Mouse (Mus musculus) hindbrain, embryonic 11.5 days (tissue): ENCODE data around the gene Serpina3m. TPM values are rescaled to one million over a fixed set of nuclear protein-coding genes. Genes with fewer than 3 reads are reported as not detected.
"Not testable (repeated sequence)": the region's sequence is repeated elsewhere in the genome, so short reads cannot be mapped to it uniquely, and the experiment has no call there.

Experiments
- ATAC-seq: fragments of 200-750 bp; cut with Nextera tagmentation; 2 replicates; pipeline ENCODE4 v1.8.0; 2017; ENCODE audit warnings: mild to moderate bottlenecking, moderate TSS enrichment, moderate library complexity; ENCODE audit not compliant: low FRiP score
- DNase-seq: peaks from one replicate; pipeline ENCODE4 v3.0.0-alpha.2; 2015; ENCODE audit warnings: low spot score
- H3K27ac ChIP-seq: fragments of 300-500 bp; sonication (generic); 2 replicates; pipeline ENCODE4 v1.5.1; 2014; ENCODE audit warnings: mild to moderate bottlenecking, low read depth, low read length
- H3K27me3 ChIP-seq: fragments of 300-500 bp; sonication (generic); 2 replicates; pipeline ENCODE4 v1.6.1; 2014; ENCODE audit warnings: mild to moderate bottlenecking, low read length, moderate library complexity, mixed read lengths; ENCODE audit not compliant: control insufficient read depth, insufficient read depth
- H3K36me3 ChIP-seq: fragments of 300-500 bp; sonication (generic); 2 replicates; pipeline ENCODE4 v1.6.1; 2014; ENCODE audit warnings: mild to moderate bottlenecking, low read length, moderate library complexity, mixed read lengths; ENCODE audit not compliant: control insufficient read depth, insufficient read depth
- H3K4me1 ChIP-seq: fragments of 300-500 bp; sonication (generic); replicated peaks from 2 replicates; pipeline ENCODE4 v1.6.1; 2014; ENCODE audit warnings: low read length, mixed read lengths; ENCODE audit not compliant: control insufficient read depth, insufficient read depth
- H3K4me2 ChIP-seq: fragments of 300-500 bp; sonication (generic); replicated peaks from 2 replicates; pipeline ENCODE4 v1.6.1; 2014; ENCODE audit warnings: mild to moderate bottlenecking, low read depth, low read length
- H3K4me3 ChIP-seq: fragments of 300-500 bp; sonication (generic); 2 replicates; pipeline ENCODE4 v1.5.1; 2014; ENCODE audit warnings: low read depth, low read length
- H3K9ac ChIP-seq: fragments of 300-500 bp; sonication (generic); 2 replicates; pipeline ENCODE4 v1.6.1; 2014; ENCODE audit warnings: low read depth, low read length
- H3K9me3 ChIP-seq: fragments of 300-500 bp; sonication (generic); 2 replicates; pipeline ENCODE4 v1.6.1; 2016; ENCODE audit warnings: low read length; ENCODE audit not compliant: control insufficient read depth
- WGBS: fragments of 180-500 bp; shearing (Covaris S2); extraction: QIAGEN DNeasy Blood & Tissue Kit; methylation state at CpG from one replicate; pipeline ENCODE4 v1.1.7; 2014; 5-methylcytosine and 5-hydroxymethylcytosine counted together
- polyA plus RNA-seq: library from polyadenylated mRNA; unstranded; fragments of >200 nt; fragmentation: Nextera tagmentation; extraction: Ambion mirVana; gene quantifications from 2 replicates; pipeline ENCODE4 v1.2.1, GENCODE M21; 2014

The Serpina3m gene
- not detected in 2 replicates for polyA plus RNA-seq

DNA sequence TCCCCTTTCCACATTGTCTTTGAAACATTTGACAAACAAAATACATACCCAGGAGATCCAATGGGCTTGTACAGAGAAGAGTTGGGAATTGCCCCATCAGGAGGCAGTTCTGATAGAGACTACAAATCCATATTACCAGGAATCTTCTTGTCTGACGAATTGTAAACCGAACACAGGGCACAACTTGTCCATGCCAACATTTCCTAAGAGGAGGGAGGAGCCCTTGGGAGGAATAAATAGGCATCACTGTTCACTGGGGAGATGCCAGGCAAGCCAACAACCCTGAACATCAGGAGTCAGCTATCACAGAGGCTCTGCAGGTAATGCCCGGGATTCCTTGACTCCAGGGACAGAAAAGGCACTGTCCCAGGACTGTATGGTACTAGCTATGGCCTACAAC lies at the start of gene Serpina3m, which contains the start of gene Serpina3k:
Serpina3m (plus strand) TSS at position 261 of the 400 bp plus-strand sequence.
Serpina3k (plus strand) TSS at position 261 of the 400 bp plus-strand sequence.
- not testable (repeated sequence) for ATAC-seq, H3K4me1 ChIP-seq, H3K36me3 ChIP-seq, H3K27ac ChIP-seq, DNase-seq, H3K4me3 ChIP-seq, H3K9ac ChIP-seq, H3K27me3 ChIP-seq, H3K4me2 ChIP-seq, H3K9me3 ChIP-seq
- WGBS: 76% methylated on average over 3 of the region's 3 CpGs

- H3K4me3 ChIP-seq: no peak overlapping the region
- no peaks in the 10 kb centered on the region for H3K4me1 ChIP-seq
- 59% methylated on average over 4 of the region's 4 CpGs for WGBS
Observed at GRCm38 (mm10) chr12:104289872-104290271, 48.4 kb upstream of the Serpina3m start.

GRCm38 (mm10) chr12:104293963-104294362 lies 44.3 kb upstream of the Serpina3m start:
- ATAC-seq (no peak), DNase-seq (no peak)
- no peaks in the 10 kb centered on the region for H3K36me3 ChIP-seq
- no peak overlapping the region for H3K4me3 ChIP-seq
- H3K27ac ChIP-seq: no peak overlapping the region
- H3K4me1 ChIP-seq: no peaks in the 10 kb centered on the region
- WGBS: 88% methylated on average over 2 of the region's 2 CpGs
- no peaks in the 10 kb centered on the region for H3K27me3 ChIP-seq
- no peak overlapping the region for H3K4me2 ChIP-seq
- no peak overlapping the region for H3K9ac ChIP-seq
- no peaks in the 10 kb centered on the region for H3K9me3 ChIP-seq

More at GRCm38 (mm10) chr12:104289872-104290271, 48.4 kb upstream of the Serpina3m start:
- Histone ChIP-seq H3K9me3 (no peaks in the 10 kb centered on the region), H3K36me3 (no peaks in the 10 kb centered on the region), H3K27ac (no peak overlapping the region), H3K9ac (no peak overlapping the region), H3K27me3 (no peaks in the 10 kb centered on the region), H3K4me2 (no peak overlapping the region)
- ATAC-seq (no peak), DNase-seq (no peak)

GRCm38 (mm10) chr12:104298049-104298448 lies 40.2 kb upstream of the Serpina3m start:
- no peaks in the 10 kb centered on the region for H3K27me3 ChIP-seq
- ATAC-seq: no peak
- H3K9ac ChIP-seq: no peak overlapping the region
- no peak for DNase-seq
- H3K9me3 ChIP-seq: no peaks in the 10 kb centered on the region
- H3K4me3 ChIP-seq: no peak overlapping the region
- H3K27ac ChIP-seq: no peak overlapping the region
- no peaks in the 10 kb centered on the region for H3K4me1 ChIP-seq
- H3K4me2 ChIP-seq: no peak overlapping the region
- H3K36me3 ChIP-seq: no peaks in the 10 kb centered on the region
- 87% methylated on average over 2 of the region's 2 CpGs for WGBS

DNA sequence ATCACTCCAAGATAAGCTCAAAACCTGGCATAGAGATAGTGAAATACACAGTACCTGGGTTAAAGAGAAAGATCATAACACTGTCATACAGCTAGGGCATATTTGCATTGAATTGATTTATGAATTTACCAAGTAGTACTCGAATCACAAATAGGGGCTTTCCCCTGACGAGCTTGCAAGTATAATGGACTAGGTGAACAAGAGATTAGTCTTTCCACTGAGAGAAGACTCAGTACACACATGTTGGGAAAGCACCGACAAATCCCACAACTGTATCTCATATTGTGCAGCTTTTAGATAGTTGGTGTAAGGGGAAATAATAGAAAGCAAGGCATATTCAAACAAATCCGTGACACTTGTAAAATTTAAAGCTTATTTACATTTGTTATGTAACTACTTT lies 32.3 kb upstream of the Serpina3m start:
- no peak overlapping the region for H3K27ac ChIP-seq
- H3K9ac ChIP-seq: no peak overlapping the region
- ATAC-seq (no peak), DNase-seq (no peak)
- H3K36me3 ChIP-seq: no peaks in the 10 kb centered on the region
- H3K27me3 ChIP-seq: no peaks in the 10 kb centered on the region
- H3K9me3 ChIP-seq: no peaks in the 10 kb centered on the region
- no peaks in the 10 kb centered on the region for H3K4me1 ChIP-seq
- WGBS: 88% methylated on average over 4 of the region's 4 CpGs
- no peak overlapping the region for H3K4me3 ChIP-seq
- H3K4me2 ChIP-seq: no peak overlapping the region

DNA sequence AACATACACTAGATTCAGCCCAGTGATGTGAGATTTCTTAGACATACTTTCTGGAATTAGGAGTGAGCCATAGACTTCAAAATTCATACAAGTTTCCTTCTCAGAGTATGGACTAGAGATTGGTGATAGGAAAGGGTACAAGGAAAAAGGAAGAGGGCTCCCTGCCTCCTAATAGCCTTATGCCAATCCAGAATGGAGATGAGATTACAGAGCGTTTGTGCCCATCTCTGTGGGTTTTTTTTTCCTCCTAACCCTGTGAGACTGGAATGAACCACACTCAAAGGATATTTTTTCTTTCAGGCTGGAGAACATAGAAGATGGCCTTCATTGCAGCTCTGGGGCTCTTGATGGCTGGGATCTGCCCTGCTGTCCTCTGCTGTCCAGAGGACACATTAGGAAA lies 24.0 kb upstream of the Serpina3m start, which contains the start of gene Serpina3j:
Serpina3j (plus strand) TSS at position 301 of the 400 bp plus-strand sequence.
- Histone ChIP-seq H3K4me3 (no peak within 1 kb of the TSS), H3K27ac (no peak within 1 kb of the TSS), H3K9me3 (no peaks in the 10 kb centered on the region), H3K4me1 (no peaks in the 10 kb centered on the region), H3K27me3 (no peaks in the 10 kb centered on the region), H3K9ac (no peak within 1 kb of the TSS), H3K4me2 (no peak within 1 kb of the TSS), H3K36me3 (no peaks in the 10 kb centered on the region)
- ATAC-seq: no peak
- 78% methylated on average over 1 of the region's 1 CpGs for WGBS
- DNase-seq: no peak

DNA sequence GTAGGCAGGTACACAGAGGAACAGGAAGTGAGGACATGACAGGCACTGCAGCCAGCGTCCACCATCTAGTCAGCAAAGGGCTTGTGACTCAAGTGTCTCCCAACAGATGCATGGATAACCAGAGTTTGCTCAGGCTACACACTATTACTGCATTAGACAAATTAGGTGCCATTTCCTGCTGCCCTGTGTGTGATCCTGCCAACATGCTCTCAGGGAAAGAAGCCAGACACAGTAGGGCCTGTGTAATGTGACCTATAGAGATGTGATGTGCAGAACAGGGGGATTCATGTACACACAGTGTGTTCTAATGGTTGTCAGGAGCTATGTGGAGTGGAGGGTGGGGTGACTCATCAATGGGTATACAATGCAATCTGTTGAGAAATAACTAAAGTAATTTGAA lies 15.8 kb upstream of the Serpina3m start:
- no peak overlapping the region for H3K4me2 ChIP-seq
- DNase-seq (no peak), ATAC-seq (no peak)
- H3K27ac ChIP-seq: no peak overlapping the region
- no peaks in the 10 kb centered on the region for H3K9me3 ChIP-seq
- no peaks in the 10 kb centered on the region for H3K27me3 ChIP-seq
- H3K9ac ChIP-seq: no peak overlapping the region
- no peak overlapping the region for H3K4me3 ChIP-seq
- 74% methylated on average over 1 of the region's 1 CpGs for WGBS
- no peaks in the 10 kb centered on the region for H3K4me1 ChIP-seq
- no peaks in the 10 kb centered on the region for H3K36me3 ChIP-seq

- 35% methylated on average over 1 of the region's 1 CpGs for WGBS
- Histone ChIP-seq H3K27me3 (no peaks in the 10 kb centered on the region), H3K9ac (no peak overlapping the region), H3K4me1 (no peaks in the 10 kb centered on the region), H3K4me3 (no peak overlapping the region), H3K4me2 (no peak overlapping the region), H3K9me3 (no peaks in the 10 kb centered on the region), H3K27ac (no peak overlapping the region), H3K36me3 (no peaks in the 10 kb centered on the region)
- DNase-seq (no peak), ATAC-seq (no peak)
Observed at GRCm38 (mm10) chr12:104331701-104332100, 6.6 kb upstream of the Serpina3m start.

DNA sequence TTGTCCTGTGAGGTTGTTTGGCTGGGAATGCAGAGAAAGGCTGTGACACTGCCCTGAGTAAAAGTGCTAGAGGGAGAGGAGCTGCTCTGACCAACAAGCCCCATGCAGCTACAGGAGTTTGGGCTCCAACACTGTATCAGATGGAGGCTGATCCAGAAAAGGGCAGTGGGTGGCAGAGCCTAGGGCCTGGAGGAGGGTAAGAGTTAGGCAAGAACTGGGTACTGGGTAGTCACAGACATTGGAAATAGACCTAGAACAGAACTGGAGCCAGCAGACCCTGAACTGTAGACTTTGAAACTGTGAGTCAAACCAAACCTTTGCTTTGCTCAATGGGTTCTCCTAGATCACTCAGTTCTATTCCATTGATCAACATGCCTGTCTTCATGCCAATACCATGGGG lies 1.4 kb upstream of the Serpina3m start:
- ATAC-seq, H3K4me2 ChIP-seq, H3K4me1 ChIP-seq, H3K27ac ChIP-seq, H3K9ac ChIP-seq, H3K9me3 ChIP-seq, H3K36me3 ChIP-seq, H3K27me3 ChIP-seq, DNase-seq, H3K4me3 ChIP-seq: not testable (repeated sequence)
